Mouse (Mus musculus): ENCODE data around the gene Gm3138. TPM values are rescaled to one million over a fixed set of nuclear protein-coding genes. Genes with fewer than 3 reads are reported as not detected.

Gene Gm3138
- polyA plus RNA-seq (2014; fragmentation: Illumina TruSeq; extraction: RNeasy Lipid Tissue Mini Kit (QIAGEN cat#74804); ENCODE audit: low read depth, low replicate concordance), result not detected

DNA sequence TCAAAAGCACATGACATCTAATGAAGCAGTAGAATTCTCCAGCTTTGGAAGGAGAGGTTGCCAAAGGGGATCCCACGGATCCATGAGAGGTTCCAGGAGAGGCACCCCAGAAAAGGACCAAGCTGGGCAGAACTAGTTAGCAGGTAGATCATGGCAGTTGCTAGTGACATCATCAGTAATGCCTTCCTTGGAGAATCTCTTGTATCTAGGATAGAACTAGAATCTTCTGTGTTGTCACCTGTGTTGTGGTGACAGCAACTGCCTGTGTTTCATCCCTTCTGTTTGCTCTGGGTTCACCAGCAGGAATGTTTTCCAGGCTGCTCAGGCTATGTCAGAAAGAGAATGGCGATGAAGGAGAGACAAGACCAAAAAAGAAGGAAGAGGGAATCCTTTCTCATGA is at the start of gene Gm3138:
Gm3138 (plus strand) TSS at position 301 of the 400 bp plus-strand sequence.

Other genes starting within 250 kb of the Gm3138 start
- gene Gm5796, start 225.7 kb upstream of the Gm3138 start, polyA plus RNA-seq (2014; fragmentation: Illumina TruSeq; extraction: RNeasy Lipid Tissue Mini Kit (QIAGEN cat#74804); ENCODE audit: low read depth, low replicate concordance), result not detected
- gene Gm3115, start 165.5 kb upstream of the Gm3138 start, polyA plus RNA-seq (2014; fragmentation: Illumina TruSeq; extraction: RNeasy Lipid Tissue Mini Kit (QIAGEN cat#74804); ENCODE audit: low read depth, low replicate concordance), result not detected
- gene Gm8108, start 139.1 kb upstream of the Gm3138 start, polyA plus RNA-seq (2014; fragmentation: Illumina TruSeq; extraction: RNeasy Lipid Tissue Mini Kit (QIAGEN cat#74804); ENCODE audit: low read depth, low replicate concordance), result not detected
- not detected for gene Gm3127, start 84.6 kb upstream of the Gm3138 start, polyA plus RNA-seq (2014; fragmentation: Illumina TruSeq; extraction: RNeasy Lipid Tissue Mini Kit (QIAGEN cat#74804); ENCODE audit: low read depth, low replicate concordance)
- not detected for gene Gm2974, start 67.1 kb upstream of the Gm3138 start, polyA plus RNA-seq (2014; fragmentation: Illumina TruSeq; extraction: RNeasy Lipid Tissue Mini Kit (QIAGEN cat#74804); ENCODE audit: low read depth, low replicate concordance)
- gene Gm3149, start 67.7 kb downstream of the Gm3138 start, polyA plus RNA-seq (2014; fragmentation: Illumina TruSeq; extraction: RNeasy Lipid Tissue Mini Kit (QIAGEN cat#74804); ENCODE audit: low read depth, low replicate concordance), result not detected
- not detected for gene 2610042L04Rik, start 85.1 kb downstream of the Gm3138 start, polyA plus RNA-seq (2014; fragmentation: Illumina TruSeq; extraction: RNeasy Lipid Tissue Mini Kit (QIAGEN cat#74804); ENCODE audit: low read depth, low replicate concordance)
- not detected for gene Gm3159, start 147.9 kb downstream of the Gm3138 start, polyA plus RNA-seq (2014; fragmentation: Illumina TruSeq; extraction: RNeasy Lipid Tissue Mini Kit (QIAGEN cat#74804); ENCODE audit: low read depth, low replicate concordance)
- gene Gm3164, start 165.8 kb downstream of the Gm3138 start, polyA plus RNA-seq (2014; fragmentation: Illumina TruSeq; extraction: RNeasy Lipid Tissue Mini Kit (QIAGEN cat#74804); ENCODE audit: low read depth, low replicate concordance), result not detected
- gene Gm3173, start 181.4 kb downstream of the Gm3138 start, polyA plus RNA-seq (2014; fragmentation: Illumina TruSeq; extraction: RNeasy Lipid Tissue Mini Kit (QIAGEN cat#74804); ENCODE audit: low read depth, low replicate concordance), result not detected
- not detected for gene Gm3182, start 232.1 kb downstream of the Gm3138 start, polyA plus RNA-seq (2014; fragmentation: Illumina TruSeq; extraction: RNeasy Lipid Tissue Mini Kit (QIAGEN cat#74804); ENCODE audit: low read depth, low replicate concordance)

Data from heart, adult 10 weeks (tissue).